Mouse (Mus musculus) right cerebral cortex, postnatal 4 days (tissue): Measurements from ENCODE around the gene Aacs.

Source experiments
- DNase-seq: peaks from one replicate; pipeline ENCODE4 v3.0.0-alpha.2; 2022

Gene Aacs

DNA sequence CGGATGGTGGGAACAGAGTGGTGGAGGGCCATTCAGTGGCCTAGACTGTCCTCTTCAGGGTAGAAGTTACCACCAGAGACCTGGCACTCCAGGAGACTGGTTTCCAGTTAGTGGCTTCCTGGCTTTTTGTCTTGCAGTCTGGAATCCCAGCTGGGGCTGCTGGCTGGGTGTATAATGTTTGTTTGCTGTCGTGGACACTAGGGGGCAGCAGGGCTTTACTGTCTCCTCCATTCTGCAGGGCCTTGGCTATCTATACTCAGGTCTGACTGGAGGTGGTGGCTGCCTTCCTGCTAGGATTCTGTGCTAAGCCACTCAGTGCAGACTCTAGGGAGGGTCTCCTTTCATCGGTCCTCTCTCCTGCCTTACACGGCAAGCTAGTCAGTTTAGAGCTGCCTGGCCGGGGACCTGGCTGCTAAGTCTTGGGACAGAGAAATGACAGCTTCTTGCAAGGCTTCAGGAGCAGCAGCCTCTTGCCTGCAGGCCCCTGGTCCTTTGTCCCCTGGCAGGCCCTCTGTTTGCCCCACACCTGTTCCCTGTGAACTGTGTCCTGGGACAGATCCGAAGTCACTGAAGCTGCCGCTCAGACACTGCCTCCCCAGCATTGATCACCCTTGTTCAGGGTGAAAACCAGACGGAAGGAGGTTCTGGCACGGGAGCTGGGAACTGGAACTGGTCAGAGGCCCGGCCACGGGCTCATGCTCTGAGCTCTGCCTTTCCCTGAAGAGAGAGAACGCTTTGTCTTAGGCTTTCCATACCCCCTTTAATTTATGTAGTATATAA lies 22.4 kb downstream of the Aacs start:
- peak; percentile 76 for DNase-seq

DNA sequence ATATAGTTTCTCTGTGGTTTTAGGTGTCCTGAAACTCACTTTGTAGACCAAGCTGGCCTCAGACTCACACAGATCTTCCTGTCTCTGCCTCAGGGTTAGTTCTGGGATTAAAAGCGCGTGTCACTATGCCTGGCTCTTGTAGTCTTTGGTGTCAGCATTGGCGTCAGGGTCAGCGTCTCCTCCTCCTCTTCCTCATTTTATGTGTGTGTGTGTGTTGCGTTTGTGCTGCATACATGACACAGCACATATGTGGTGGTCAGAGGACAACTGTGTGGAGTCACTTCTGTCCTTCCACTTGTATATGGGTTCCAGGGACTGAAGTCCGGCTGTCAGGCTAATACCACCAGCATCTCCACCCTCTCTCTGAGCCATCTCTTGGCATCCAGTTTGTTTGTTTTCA lies 25.9 kb downstream of the Aacs start:
- DNase-seq = no peak

DNA sequence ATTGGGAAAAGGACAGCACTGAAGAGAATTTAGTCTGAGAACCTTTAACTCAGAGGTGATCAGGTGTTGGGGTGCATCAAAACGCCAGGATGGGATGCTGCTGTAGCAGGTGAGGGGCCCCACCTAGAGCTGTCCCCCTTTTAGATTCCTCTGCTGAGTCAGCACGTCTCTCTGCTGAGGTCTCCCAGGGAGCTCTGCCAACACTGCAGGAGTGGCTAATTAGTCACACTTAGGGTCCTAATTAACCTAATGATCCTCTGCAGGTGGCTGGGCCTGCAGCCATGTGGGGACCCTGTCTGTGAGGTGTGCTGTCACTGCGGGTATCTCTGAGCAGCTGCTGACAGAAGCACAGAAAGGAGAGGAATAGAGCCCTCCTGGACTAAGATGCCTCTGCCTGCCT lies 26.6 kb downstream of the Aacs start:
- DNase-seq = no peak

DNA sequence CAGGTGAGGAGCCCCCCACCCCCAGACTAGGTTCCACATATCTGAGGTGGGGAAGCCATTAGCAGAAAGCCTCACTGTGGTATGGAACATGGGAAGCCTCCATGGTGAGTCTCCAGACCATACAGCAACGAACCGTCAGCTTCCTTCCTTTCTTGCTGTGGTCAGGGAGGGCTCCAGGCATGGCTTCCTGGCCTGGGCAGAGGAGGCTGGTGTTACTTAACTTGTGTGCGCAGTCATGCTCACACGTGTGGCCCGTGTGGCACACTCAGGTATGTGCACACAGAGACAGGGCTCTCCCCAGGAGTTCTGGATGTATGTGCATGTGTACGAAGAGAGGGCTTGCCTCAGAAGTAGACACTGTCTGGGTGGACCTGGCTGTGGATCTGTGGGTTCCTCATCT lies 28.0 kb downstream of the Aacs start:
- no peak for DNase-seq

DNA sequence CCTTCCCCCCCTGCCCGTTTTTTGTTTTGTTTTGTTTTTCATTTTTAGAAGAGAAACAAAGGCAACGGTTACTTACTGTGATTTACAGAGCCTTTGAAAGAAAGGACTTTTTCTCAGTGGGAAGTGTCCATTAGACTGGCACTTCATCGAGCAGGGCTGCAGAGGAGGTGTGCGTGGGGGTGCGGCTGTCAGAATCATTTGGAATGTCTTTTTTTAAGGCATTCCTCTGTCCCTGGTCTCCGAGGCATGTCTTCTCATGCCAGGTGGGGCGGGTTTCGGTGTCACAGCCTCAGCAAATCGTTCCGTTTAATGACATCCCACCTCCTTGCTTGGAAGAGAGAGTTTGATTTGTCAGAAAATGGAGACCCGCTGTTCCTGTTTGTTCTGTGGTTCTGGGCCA lies 29.1 kb downstream of the Aacs start:
- no peak for DNase-seq

DNA sequence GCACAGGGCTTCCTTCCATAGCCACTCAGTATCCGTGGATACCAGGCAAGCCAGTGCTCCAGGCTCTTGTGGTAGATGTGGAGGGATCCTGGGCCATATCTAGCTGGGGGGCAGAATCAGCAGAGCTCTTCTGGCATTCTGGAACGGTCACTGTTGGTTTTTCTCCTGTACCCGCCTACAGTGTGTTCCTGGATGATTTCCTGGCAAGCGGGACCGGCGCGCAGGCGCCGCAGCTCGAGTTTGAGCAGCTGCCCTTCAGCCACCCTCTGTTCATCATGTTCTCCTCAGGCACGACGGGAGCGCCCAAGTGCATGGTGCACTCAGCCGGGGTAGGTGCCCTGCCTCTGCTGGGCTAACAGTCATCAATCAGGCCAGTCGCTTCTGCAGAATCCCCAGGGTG lies 30.4 kb downstream of the Aacs start:
- DNase-seq = no peak

DNA sequence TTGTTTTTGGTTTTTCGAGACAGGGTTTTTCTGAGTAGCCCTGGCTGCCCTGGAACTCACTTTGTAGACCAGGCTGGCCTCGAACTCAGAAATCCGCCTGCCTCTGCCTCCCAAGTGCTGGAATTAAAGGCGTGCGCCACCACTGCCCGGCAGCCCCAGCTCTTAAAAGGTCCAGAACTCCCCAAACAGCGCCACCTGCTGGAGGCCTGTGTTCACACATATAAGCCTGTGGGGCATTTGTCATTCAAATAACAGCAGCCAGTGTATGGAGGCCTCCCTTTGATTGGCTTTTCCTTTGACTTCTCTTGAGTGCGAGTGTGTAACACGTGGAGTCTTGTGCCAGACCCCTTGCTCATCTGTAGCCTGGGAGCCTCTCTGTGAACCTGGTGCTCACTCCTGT lies 32.0 kb downstream of the Aacs start:
- DNase-seq = no peak

DNA sequence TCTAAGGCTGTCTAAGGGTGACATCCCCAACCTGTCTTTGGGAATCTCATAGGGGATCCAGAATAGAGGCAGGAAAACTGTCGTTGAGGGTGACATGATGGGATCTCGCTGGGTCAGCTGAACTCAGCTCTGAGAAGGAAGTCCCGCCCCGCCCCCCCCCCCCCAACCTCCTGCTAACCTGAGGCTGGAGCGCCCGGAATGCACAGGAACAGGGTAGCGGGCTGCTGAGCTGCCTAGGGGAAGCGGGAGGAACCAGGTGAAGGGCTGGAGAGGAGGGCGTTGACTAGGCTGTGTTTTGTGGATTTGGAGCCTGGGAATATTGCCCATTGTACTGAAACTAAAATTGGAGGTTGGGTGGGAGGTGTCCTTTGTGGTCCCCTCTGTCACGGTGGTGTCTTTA lies 32.4 kb downstream of the Aacs start:
- DNase-seq = no peak

DNA sequence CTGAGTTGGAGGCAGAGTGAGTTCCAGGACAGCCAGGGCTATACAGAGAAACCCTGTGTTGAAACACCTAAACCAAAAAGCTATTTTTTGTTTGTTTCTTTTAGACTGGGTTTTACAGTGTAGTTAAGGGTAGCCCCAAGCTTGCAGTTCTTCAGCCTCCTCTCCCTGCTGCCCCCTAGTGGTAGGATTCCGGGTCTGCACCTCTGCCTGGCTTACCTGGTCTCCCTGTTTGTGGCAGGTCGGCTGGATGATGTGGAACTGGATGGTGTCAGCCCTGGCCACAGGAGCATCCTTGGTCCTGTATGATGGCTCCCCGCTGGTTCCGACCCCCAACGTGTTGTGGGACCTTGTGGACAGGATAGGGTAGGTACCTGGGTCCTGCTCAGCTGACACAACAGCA lies 33.9 kb downstream of the Aacs start:
- DNase-seq = no peak

DNA sequence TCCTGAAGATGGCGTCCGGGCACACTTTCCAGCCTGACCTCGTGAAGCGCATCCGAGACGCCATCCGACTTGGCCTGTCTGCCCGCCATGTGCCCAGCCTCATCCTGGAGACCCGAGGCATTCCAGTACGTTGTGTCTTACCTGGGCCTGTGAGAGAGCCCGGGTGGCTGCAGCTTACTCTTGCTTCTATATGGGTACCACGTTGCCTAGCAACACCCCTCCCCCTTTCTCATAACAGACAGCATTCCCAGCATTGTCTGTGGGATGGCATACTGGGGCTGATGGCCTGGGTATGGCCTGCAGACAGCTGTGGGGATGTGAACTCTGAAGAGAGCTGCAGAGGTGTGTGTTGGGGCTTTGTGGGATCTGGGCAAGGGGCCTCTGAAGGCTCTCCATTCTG lies 39.4 kb downstream of the Aacs start:
- DNase-seq = no peak

DNA sequence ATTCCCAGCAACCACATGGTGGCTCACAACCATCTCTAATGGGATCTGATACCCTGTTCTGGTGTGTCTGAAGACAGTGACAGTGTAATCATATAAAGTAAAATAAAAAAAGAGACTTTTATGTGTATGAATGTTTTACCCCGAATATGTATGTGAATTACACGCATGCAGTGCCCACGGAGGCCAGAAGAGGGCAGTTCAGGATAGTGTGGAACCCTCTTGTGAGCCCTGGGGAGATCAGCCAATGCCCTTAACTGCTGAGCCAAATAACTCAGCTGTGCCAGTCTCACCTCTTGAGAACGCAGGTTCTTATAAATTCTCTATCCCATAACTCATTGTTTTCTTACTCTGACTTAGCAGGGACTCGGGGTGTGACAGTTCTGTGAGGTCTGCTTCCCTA lies 43.0 kb downstream of the Aacs start:
- DNase-seq = peak; percentile 71

DNA sequence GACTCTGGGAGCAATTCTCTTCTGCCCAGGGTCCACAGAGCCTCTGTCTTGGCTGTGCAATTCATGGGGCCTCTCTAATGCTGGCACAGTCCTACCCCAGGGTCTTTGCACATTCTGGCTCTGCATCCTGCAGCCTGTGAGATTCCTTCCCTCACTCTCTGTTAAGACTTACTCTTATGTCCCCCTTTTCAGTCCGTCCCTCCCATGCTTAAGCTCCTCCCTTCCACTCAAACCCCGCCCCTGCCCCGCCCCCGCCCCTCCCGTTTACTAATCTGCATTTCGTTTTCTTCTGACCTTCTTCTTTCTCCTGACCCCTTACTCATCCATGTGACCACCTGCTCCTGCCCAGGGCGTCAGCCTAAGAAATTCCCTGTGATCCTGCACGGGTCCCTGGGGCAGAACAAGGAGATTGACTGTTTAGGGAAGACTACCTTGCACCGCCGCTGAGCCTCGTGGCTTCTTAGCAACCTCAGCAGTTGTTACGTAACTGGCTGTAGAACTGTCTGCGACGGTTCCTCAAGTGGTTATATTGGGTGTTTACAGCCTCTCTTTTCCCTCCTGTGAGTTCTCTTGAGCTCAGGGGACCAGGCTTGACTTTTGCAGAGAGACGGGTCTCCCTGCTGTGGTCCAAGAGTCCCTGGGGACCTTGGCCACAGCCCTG lies 45.4 kb downstream of the Aacs start:
- DNase-seq = no peak

DNA sequence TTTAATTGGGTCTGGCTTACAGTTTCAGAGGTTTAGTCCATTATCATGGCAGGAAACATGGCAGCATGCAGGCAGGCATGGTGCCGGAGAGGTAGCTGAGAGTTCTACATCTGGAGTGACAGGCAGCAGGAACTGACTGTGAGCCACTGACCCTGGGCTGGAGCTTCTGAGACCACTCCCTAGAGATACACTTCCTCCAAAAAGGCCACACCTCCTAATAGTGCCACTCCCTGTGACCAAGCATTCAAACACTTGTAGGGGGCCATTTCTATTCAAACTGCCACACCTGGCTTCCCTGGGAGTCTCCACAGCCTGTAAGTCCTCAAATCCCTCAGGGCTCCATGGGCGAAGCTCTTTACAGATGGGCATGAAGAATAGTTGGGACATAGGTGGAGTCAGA lies 47.7 kb downstream of the Aacs start:
- no peak for DNase-seq

DNA sequence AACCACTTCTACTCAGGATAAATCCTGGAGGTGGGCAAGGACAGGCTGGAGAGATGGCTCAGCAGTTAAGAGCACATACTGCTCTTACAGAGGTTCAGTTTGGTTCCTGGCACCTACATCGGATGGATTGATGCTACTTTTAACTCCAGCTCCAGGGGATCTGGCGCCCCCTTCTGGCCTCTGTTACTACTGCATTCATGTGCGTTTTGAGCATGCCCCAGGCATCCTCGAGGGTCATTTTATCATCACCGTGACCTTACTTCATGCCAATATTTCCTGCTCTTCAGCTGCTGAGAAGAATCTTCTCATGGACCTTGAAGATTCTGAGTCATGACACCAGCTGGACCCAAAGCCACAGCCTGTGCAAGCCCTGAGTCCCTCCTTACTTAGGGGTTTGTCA lies 49.9 kb downstream of the Aacs start:
- no peak for DNase-seq

DNA sequence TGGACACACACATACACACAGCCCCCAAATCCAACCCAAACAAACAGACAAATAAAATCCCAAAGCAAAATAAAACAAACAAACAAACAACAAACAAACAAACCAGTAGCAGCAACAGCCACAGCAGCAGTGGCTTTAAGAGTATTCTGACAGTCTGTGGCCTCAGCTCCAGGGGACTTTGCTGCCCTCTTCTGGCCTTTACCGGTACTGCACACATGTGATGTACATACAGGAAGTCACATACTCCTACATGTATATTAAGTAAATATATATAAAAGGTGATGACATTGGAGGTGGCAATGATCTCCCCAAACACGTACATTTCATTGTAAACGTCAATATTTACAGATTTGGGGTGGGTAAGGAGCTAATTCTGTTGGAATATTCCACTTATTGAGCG lies 50.9 kb downstream of the Aacs start:
- DNase-seq = peak; percentile 53

DNA sequence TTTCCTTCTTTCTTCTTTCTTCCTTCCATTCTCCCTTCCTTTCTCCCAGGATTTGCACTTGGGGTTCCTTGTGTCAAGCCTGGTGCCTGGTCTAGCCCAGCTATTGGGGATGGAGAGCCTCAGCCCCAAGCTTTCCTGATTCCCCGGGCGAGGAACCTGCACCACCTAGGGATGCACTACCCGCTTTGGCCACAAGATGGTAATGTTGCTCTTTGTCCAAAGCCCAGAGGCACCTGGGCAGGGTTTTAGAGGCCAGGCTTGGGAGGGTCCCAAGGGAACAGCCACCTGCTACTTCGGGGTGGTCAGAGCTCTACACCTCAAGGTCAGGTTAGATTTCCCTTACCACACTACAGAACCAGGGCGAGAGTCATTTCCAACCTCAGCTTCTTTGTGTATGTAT lies 53.5 kb downstream of the Aacs start:
- peak; percentile 95 for DNase-seq

DNA sequence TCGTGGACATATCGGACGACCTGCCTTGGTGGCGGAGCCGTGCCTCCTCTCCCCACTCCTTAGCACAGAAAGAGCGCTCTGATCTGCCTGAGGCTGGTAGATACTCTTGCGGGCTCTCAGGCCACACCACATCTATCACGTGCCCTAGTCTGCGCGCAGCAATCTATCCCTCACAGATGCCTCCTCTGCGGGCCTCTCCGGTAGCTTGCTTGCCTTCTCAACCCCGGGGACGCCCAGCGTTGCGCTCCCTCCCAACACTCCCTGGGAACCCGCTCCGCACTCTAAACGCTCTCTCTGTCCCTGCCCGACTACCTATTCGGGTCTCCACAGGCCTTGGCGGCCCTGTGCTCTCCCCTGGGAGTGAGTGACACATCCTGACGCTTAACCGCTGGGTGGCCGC lies 56.0 kb downstream of the Aacs start, which contains the start of gene Tmem132b:
TSS of gene Tmem132b (plus strand) at position 141 of the 400 bp plus-strand sequence.
- DNase-seq = no peak

DNA sequence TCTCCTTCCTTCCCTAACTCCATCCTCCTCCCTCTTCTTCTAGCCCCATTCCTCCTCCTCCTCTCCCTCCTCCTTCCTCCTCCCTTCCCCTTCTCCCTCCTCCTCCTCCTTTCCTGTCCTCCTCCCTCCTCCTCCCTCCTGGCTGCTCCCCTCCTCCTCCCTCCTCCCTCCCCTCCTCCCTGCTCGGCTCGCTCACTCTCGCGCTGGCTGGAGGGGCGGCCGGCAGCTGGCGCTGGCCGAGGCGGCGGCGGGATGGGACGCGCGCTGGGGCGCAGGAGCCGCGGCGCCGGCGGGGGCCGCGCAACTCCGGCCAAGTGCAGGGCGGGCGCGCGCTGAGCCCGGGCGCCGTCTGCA lies 56.6 kb downstream of the Aacs start:
- DNase-seq = peak; percentile 64

DNA sequence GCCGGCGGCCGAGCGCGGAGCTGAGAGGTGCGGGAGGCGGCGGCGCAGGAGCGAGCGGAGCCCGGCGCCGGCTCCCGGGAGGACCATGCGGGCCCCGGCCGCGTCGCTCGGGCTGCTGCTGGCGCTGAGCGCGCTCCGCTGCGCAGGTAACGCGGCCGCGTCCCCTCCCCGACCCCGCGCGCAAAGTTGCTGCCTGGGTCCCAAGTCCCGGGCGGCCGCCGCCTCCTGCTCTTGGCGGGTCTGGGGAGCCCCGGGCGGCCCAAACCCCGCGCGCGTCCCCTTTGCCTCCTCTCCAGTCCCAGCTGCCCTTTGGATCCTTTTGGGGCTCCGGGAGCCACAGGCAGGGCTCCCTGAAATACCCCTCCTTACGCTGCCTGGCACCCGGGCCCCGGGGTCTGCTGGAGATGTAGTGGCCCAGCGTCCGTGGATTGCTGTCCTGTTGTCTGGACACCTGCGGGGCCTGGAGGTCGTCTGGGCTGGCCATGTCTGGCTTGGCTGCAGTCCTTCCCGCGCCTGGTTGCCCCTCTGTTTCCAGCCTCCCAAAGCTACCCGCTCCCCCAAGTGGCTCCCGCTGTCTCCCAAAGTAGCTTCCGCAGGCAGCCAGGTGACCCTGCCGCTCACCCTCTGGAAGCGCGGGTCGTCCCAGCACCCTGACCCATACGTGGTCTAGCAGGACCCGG lies 57.1 kb downstream of the Aacs start:
- peak; percentile 42 for DNase-seq

DNA sequence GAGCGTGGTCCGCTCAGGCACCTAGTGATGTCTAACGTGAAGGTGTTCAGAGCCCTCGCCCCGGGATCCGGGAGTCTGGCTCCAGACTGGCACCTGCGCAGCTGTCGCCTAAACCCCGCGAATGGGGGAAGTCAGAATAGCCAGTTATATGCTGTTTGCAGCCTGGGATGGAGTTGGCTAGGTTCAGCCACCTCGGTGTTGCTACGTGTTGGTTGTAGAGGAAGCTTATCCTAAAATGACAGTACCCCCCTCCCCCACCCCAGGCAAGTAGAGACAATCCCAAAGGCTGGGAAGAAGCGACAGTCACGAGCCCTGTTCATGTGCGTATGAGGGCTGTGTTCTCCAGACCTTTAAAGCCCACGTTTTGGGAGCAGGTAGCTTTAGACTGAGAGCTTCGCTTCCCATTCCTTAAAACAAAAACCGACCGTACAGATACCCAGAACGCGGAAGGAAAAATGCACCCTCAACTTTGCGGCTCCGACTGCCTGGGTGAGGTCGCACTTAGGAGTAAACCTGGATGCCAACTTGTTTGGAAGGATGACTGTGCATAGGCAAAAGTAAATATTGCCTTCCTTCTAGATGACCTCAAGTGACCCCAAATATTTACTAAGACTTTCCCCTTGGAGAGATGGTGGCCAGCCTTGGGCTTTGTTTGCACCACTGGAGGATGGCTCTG lies 57.7 kb downstream of the Aacs start:
- DNase-seq = peak; percentile 52

DNA sequence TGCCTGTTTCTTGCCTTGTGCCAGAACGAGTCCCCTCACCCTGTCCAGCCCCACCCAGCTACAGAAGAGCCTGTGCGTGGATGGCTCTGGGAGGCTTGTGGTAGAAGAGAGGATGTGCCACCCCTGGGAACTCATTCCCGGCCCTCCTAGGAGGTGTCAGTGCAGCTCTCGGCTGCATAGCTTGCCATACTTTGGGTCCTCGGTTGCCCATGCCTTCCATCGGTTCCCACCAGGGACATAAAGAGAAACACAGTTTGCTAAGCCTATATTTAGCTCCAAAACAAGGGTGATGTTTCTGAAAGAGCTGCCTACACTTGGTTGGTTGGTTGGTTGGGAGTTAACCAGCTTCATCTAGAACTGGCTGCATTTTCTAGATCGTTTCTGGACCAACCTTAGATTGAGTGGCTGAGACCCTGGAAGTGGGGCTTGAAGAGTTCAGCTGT lies 58.6 kb downstream of the Aacs start:
- DNase-seq = no peak

DNA sequence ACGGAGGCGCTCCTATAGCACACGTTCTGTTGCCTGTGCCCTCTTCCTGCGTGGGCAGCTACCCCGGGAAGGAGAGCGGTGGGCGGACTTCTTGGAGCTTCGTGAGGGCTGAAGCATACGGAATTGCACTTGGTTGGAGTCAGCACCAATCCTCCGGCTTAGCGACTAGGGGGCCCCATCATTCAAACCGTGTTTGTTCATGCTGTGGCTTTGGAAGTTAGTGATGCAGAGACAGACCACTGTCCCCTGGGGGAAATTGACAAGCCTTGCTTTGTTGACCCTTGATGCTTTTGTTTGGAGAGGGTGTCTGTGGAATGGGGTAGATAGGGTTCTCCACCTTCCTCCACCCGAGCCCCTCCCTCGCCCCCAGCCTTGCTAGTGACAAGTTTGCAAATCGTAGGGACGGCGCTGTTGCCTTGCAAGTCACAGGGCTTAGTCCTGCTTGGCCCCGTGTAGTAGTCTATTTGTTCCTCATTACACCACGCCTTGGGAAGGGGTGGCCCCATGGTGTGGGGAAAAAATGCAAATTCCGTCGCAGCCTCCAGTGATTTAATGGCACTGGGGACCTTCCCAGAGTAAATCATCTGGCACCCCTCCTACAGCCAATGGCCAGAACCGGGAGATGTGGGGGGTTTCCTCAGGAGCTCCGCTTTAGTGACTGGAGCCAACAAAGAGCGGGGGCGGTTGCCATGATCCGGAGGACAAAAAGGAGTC lies 59.2 kb downstream of the Aacs start:
- peak; percentile 47 for DNase-seq

DNA sequence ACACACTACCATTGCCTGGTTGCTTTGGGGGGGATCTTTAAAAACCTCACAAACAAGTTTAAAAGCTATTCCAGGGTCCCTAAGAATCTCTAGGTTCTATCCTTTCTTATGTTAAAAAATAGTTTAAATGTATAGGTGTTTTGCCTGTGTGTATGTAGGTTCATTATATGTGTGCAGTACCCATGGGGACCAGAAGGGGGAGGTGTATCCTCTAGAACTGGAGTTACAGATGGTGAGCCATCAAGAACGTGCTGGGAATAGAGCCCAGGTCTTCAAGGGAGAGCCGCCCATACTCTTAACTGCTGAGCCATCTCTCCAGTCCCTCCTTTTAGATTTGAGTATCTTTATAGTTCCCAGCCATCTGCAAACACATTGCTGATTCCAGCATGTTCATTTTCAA lies 69.5 kb downstream of the Aacs start:
- no peak for DNase-seq
